Mouse (Mus musculus) spleen, adult 18-20 months (tissue): ENCODE measurements around the gene Col11a2.

Source experiments
- DNase-seq, 2 experiments: peaks; one replicate each; pipeline ENCODE4 v3.0.0; 2022; ENCODE audit warnings: mixed read lengths in 2 of 2

Col11a2 gene

GRCm38 (mm10) chr17:34107109-34107867, 68.1 kb downstream of the Col11a2 start:
- DNase-seq, result no peak

- no peak for DNase-seq
These were observed 69.2 kb downstream of the Col11a2 start for GRCm38 (mm10) chr17:34108460-34108859.

GRCm38 (mm10) chr17:34109038-34109805, 70.0 kb downstream of the Col11a2 start:
- DNase-seq, result no peak

GRCm38 (mm10) chr17:34109806-34110195, 70.6 kb downstream of the Col11a2 start:
- DNase-seq, result no peak

- no peak for DNase-seq
These were observed 71.1 kb downstream of the Col11a2 start for GRCm38 (mm10) chr17:34110309-34110708.

GRCm38 (mm10) chr17:34114114-34114513, 74.9 kb downstream of the Col11a2 start:
- DNase-seq, result no peak
